Mouse (Mus musculus): Measurements from ENCODE around the gene Tmem183a. TPM values are rescaled to one million over a fixed set of nuclear protein-coding genes. Genes with fewer than 3 reads are reported as not detected.

Gene Tmem183a
- total and polyA plus RNA-seq, 2 experiments, result 130 to 152 TPM

- Histone ChIP-seq H3K4me3 (ENCODE audit: insufficient read depth, low read depth, low read length) (no peak overlapping the region), H3K27ac (replicated peaks; ENCODE audit: insufficient read depth, low read depth, low read length) (no peak overlapping the region), H3K79me2 (ENCODE audit: control insufficient read depth, insufficient read depth, low read length) (peaks cover 8% of the 10 kb centered on the region; the same call in 1 of the 2 replicates), H3K27me3 (ENCODE audit: control insufficient read depth, insufficient read depth, low read length) (no peaks in the 10 kb centered on the region), H3K36me3 (ENCODE audit: control insufficient read depth, insufficient read depth, low read length) (peaks cover 26% of the 10 kb centered on the region), H3K9ac (ENCODE audit: low read depth, low read length) (no peak overlapping the region), H3K4me1 (ENCODE audit: control insufficient read depth, insufficient read depth, low read length) (peaks cover 14% of the 10 kb centered on the region)
- TF ChIP-seq POLR2A (IDR thresholded peaks at IDR 0.05; ENCODE audit: extremely low read depth, insufficient read depth, low read length) (no peak), CTCF (IDR thresholded peaks at IDR 0.05; ENCODE audit: low read depth, low read length) (no peak)
- 31% methylated on average over 7 of the region's 7 CpGs for WGBS
- DNase-seq (ENCODE audit: extremely low read depth, low read depth, low spot score), result no peak
These were observed 1.1 kb downstream of the Tmem183a start for GRCm38 (mm10) chr1:134360656-134361055.

- Histone ChIP-seq H3K4me1 (ENCODE audit: control insufficient read depth, insufficient read depth, low read length) (peaks cover 20% of the 10 kb centered on the region), H3K4me3 (ENCODE audit: insufficient read depth, low read depth, low read length) (no peak overlapping the region), H3K79me2 (ENCODE audit: control insufficient read depth, insufficient read depth, low read length) (peaks cover 11% of the 10 kb centered on the region; the same call in 1 of the 2 replicates), H3K27me3 (ENCODE audit: control insufficient read depth, insufficient read depth, low read length) (no peaks in the 10 kb centered on the region), H3K36me3 (ENCODE audit: control insufficient read depth, insufficient read depth, low read length) (peaks cover 54% of the 10 kb centered on the region), H3K27ac (replicated peaks; ENCODE audit: insufficient read depth, low read depth, low read length) (peak overlapping the region; percentile 60), H3K9ac (ENCODE audit: low read depth, low read length) (no peak overlapping the region)
- DNase-seq (ENCODE audit: extremely low read depth, low read depth, low spot score), result peak; percentile 97
- WGBS, result 29% methylated on average over 4 of the region's 4 CpGs
- no peak for TF ChIP-seq CTCF (IDR thresholded peaks at IDR 0.05; ENCODE audit: low read depth, low read length)
- no peak for TF ChIP-seq POLR2A (IDR thresholded peaks at IDR 0.05; ENCODE audit: extremely low read depth, insufficient read depth, low read length)
These were observed 4.3 kb downstream of the Tmem183a start for GRCm38 (mm10) chr1:134357461-134357860.

- Histone ChIP-seq H3K4me1 (ENCODE audit: control insufficient read depth, insufficient read depth, low read length) (peaks cover 14% of the 10 kb centered on the region), H3K4me3 (ENCODE audit: insufficient read depth, low read depth, low read length) (no peak overlapping the region), H3K79me2 (ENCODE audit: control insufficient read depth, insufficient read depth, low read length) (peaks cover 4% of the 10 kb centered on the region; the same call in 1 of the 2 replicates), H3K36me3 (ENCODE audit: control insufficient read depth, insufficient read depth, low read length) (peaks cover 72% of the 10 kb centered on the region), H3K9ac (ENCODE audit: low read depth, low read length) (no peak overlapping the region), H3K27me3 (ENCODE audit: control insufficient read depth, insufficient read depth, low read length) (no peaks in the 10 kb centered on the region), H3K27ac (replicated peaks; ENCODE audit: insufficient read depth, low read depth, low read length) (no peak overlapping the region)
- DNase-seq (ENCODE audit: extremely low read depth, low read depth, low spot score), result peak; percentile 73
- no peak for TF ChIP-seq CTCF (IDR thresholded peaks at IDR 0.05; ENCODE audit: low read depth, low read length)
- TF ChIP-seq POLR2A (IDR thresholded peaks at IDR 0.05; ENCODE audit: extremely low read depth, insufficient read depth, low read length), result no peak
- 21% methylated on average over 2 of the region's 2 CpGs for WGBS
These were observed 8.5 kb downstream of the Tmem183a start for GRCm38 (mm10) chr1:134353326-134353725.

- Histone ChIP-seq H3K27me3 (ENCODE audit: control insufficient read depth, insufficient read depth, low read length) (no peaks in the 10 kb centered on the region), H3K4me3 (ENCODE audit: insufficient read depth, low read depth, low read length) (no peak overlapping the region), H3K36me3 (ENCODE audit: control insufficient read depth, insufficient read depth, low read length) (peaks cover 57% of the 10 kb centered on the region), H3K9ac (ENCODE audit: low read depth, low read length) (no peak overlapping the region), H3K79me2 (ENCODE audit: control insufficient read depth, insufficient read depth, low read length) (no peaks in the 10 kb centered on the region), H3K4me1 (ENCODE audit: control insufficient read depth, insufficient read depth, low read length) (peaks cover 4% of the 10 kb centered on the region; the same call in 1 of the 2 replicates), H3K27ac (replicated peaks; ENCODE audit: insufficient read depth, low read depth, low read length) (no peak overlapping the region)
- TF ChIP-seq CTCF (IDR thresholded peaks at IDR 0.05; ENCODE audit: low read depth, low read length) (no peak), POLR2A (IDR thresholded peaks at IDR 0.05; ENCODE audit: extremely low read depth, insufficient read depth, low read length) (no peak)
- DNase-seq (ENCODE audit: extremely low read depth, low read depth, low spot score), result no peak
- 89% methylated on average over 9 of the region's 9 CpGs for WGBS
These were observed 14.0 kb downstream of the Tmem183a start for GRCm38 (mm10) chr1:134347791-134348190.

GRCm38 (mm10) chr1:134345075-134345474 is 16.7 kb downstream of the Tmem183a start:
- Histone ChIP-seq H3K9ac (ENCODE audit: low read depth, low read length) (no peak overlapping the region), H3K36me3 (ENCODE audit: control insufficient read depth, insufficient read depth, low read length) (peaks cover 32% of the 10 kb centered on the region), H3K79me2 (ENCODE audit: control insufficient read depth, insufficient read depth, low read length) (no peaks in the 10 kb centered on the region), H3K27ac (replicated peaks; ENCODE audit: insufficient read depth, low read depth, low read length) (no peak overlapping the region), H3K4me1 (ENCODE audit: control insufficient read depth, insufficient read depth, low read length) (peaks cover 4% of the 10 kb centered on the region; the same call in 1 of the 2 replicates), H3K27me3 (ENCODE audit: control insufficient read depth, insufficient read depth, low read length) (no peaks in the 10 kb centered on the region), H3K4me3 (ENCODE audit: insufficient read depth, low read depth, low read length) (no peak overlapping the region)
- TF ChIP-seq CTCF (IDR thresholded peaks at IDR 0.05; ENCODE audit: low read depth, low read length) (no peak), POLR2A (IDR thresholded peaks at IDR 0.05; ENCODE audit: extremely low read depth, insufficient read depth, low read length) (no peak)
- whole genome bisulfite sequencing, result 82% methylated on average over 4 of the region's 4 CpGs
- DNase-seq (ENCODE audit: extremely low read depth, low read depth, low spot score), result no peak
